Mouse (Mus musculus) ES-E14 (cell line): ENCODE measurements around the gene H2-DMb2.

Experiments
- CHD2 ChIP-seq: IDR thresholded peaks from 2 replicates; pipeline ENCODE4 v1.6.1; 2014; ENCODE audit warnings: mild to moderate bottlenecking, low read depth, low read length, inconsistent platforms
- HCFC1 ChIP-seq: IDR thresholded peaks from 2 replicates; pipeline ENCODE4 v1.6.1; 2012; ENCODE audit warnings: low read length, inconsistent platforms, borderline replicate concordance; ENCODE audit not compliant: insufficient read depth
- MAFK ChIP-seq: IDR thresholded peaks from 2 replicates; pipeline ENCODE4 v1.6.1; 2014; ENCODE audit warnings: mild to moderate bottlenecking, low read depth, low read length, inconsistent platforms; ENCODE audit not compliant: insufficient read depth
- ZC3H11A ChIP-seq: IDR thresholded peaks from 2 replicates; pipeline ENCODE4 v1.6.1; 2012; ENCODE audit warnings: low read depth, mild to moderate bottlenecking, inconsistent platforms, low read length, borderline replicate concordance
- ZNF384 ChIP-seq: IDR thresholded peaks from 2 replicates; pipeline ENCODE4 v1.6.1; 2012; ENCODE audit warnings: low read depth, low read length, inconsistent platforms

DNA sequence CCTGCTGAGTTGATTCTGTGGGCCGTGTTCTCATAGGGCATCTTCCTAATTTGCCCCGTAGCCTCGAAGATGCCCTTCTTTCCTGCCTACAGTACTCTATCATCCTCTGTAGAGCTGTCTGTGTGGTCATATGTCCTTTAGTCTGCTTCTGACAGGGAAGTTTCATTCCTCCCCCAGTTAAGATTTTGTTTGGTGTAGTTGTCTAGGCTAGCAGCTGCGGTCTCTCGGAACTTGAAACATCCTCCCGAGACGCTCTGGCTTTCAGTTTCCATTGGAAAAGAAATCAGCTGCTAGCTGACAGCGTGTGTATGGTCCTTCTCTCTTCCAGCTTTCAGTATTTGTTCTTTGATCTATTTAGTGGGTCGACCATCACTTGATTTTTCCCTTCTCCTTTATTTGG is 38.3 kb upstream of the H2-DMb2 start:
- TF ChIP-seq MAFK (no peak), CHD2 (no peak), HCFC1 (no peak), ZC3H11A (no peak), ZNF384 (no peak)
